Comparison of ENCODE assay signal across 20 mouse cellular contexts in genomic region chr7:142059024-142059423, GRCm38 (mm10). TPM values are rescaled to one million over a fixed set of nuclear protein-coding genes. Genes with fewer than 3 reads are reported as not detected.
DNase-seq lines count a peak whose midpoint lies in the region; ATAC-seq lines count a peak whose summit lies in the region.
"Had no signal": no experiment of that assay in that cellular context is flagged by ENCODE, and none has a peak within 500 bp of the region (broad histone marks: within the 10 kb centered on the region; RNA-seq: fewer than 3 reads in every experiment).

No protein-coding gene starts in this region.

- DNase-seq in heart, embryonic 10.5 days (ENCODE audit: low spot score): no peak
- DNase-seq in heart, postnatal 10 days: no peak
- peak; percentile 48 for DNase-seq in urinary bladder, postnatal 14 days (ENCODE audit: low spot score)
- DNase-seq in urinary bladder, postnatal 10 days (ENCODE audit: low spot score): no peak
- DNase-seq in liver, embryonic 13.5 days: peak; percentile 64
- DNase-seq in frontal cortex, postnatal 25 days (ENCODE audit: low spot score in 2 of 2): no peak
- no peak for DNase-seq in kidney, postnatal 25 days
- no peak for DNase-seq in thymus, postnatal 10 days (ENCODE audit: low spot score in 2 of 2)
- DNase-seq: adrenal gland, adult 8-10 months; cerebellum, postnatal 10 days; kidney, adult 9 months; thymus, adult 2 months had no signal

- H3K4me2 ChIP-seq in liver, embryonic 13.5 days: peak overlapping the region; percentile 90

- H3K9me3 ChIP-seq in heart, embryonic 10.5 days: no peaks in the 10 kb centered on the region
- H3K9me3 ChIP-seq in liver, embryonic 13.5 days (replicated peaks): no peaks in the 10 kb centered on the region
- H3K9me3 ChIP-seq: forebrain, embryonic 12.5 days; heart, embryonic 15.5 days; hindbrain, embryonic 15.5 days had no signal

- peaks cover 41% of the 10 kb centered on the region for H3K4me1 ChIP-seq in heart, embryonic 10.5 days
- peaks cover 57% of the 10 kb centered on the region for H3K4me1 ChIP-seq in liver, embryonic 13.5 days (replicated peaks)

- no peak overlapping the region for H3K27ac ChIP-seq in heart, embryonic 10.5 days
- H3K27ac ChIP-seq in liver, embryonic 13.5 days: peak overlapping the region; percentile 94
- H3K27ac ChIP-seq: forebrain, embryonic 12.5 days; heart, embryonic 15.5 days; hindbrain, embryonic 15.5 days; layer of hippocampus, adult 2 months; left cerebral cortex, adult 2 months had no signal

- H3K27me3 ChIP-seq in heart, embryonic 10.5 days (ENCODE audit: insufficient read depth, poor library complexity, severe bottlenecking): no peaks in the 10 kb centered on the region
- H3K27me3 ChIP-seq in liver, embryonic 13.5 days: no peaks in the 10 kb centered on the region; the same call in 1 of the 2 replicates
- H3K27me3 ChIP-seq: heart, embryonic 15.5 days; hindbrain, embryonic 15.5 days had no signal

- peaks cover 7% of the 10 kb centered on the region; the same call in 1 of the 2 replicates for H3K36me3 ChIP-seq in heart, embryonic 10.5 days
- H3K36me3 ChIP-seq in liver, embryonic 13.5 days: peaks cover 43% of the 10 kb centered on the region
- H3K36me3 ChIP-seq: hindbrain, embryonic 15.5 days had no signal

- H3K9ac ChIP-seq in liver, embryonic 13.5 days: peak overlapping the region; percentile 96

- intact Hi-C loops in heart, postnatal 10 days (cut with DNase I): no loop called here

- ATAC-seq in liver, embryonic 13.5 days (ENCODE audit: low read depth): peak; percentile 49; the same call in 1 of the 2 replicates

- peak overlapping the region; percentile 96; the same call in 1 of the 2 replicates for H3K4me3 ChIP-seq in heart, embryonic 10.5 days
- peak overlapping the region; percentile 95 for H3K4me3 ChIP-seq in liver, embryonic 13.5 days (replicated peaks)

- WGBS in heart, embryonic 10.5 days: 35% methylated on average over 2 of the region's 2 CpGs
- 17% methylated on average over 2 of the region's 2 CpGs for WGBS in liver, embryonic 13.5 days (ENCODE audit: insufficient replicate concordance)

RNA-seq across cellular contexts. Expression of gene Mob2, which starts 1.8 kb away (rescaled TPM):
- 52.4 and 54.9 TPM in 2 replicates for polyA plus RNA-seq in heart, embryonic 10.5 days (2016; fragmentation: Nextera tagmentation; extraction: Ambion mirVana)
- total RNA-seq in heart, postnatal 10 days (2021): 10 to 100 TPM; 39.4 to 43.2 TPM
- polyA plus RNA-seq in liver, embryonic 13.5 days (2015; fragmentation: Nextera tagmentation; extraction: Ambion mirVana): 62.5 and 64.3 TPM in 2 replicates

RNA-seq across cellular contexts. Expression of gene Dusp8, which starts 36.6 kb away (rescaled TPM):
- polyA plus RNA-seq in heart, embryonic 10.5 days (2016; fragmentation: Nextera tagmentation; extraction: Ambion mirVana): 5.3 and 9.0 TPM in 2 replicates
- total RNA-seq in heart, postnatal 10 days (2021): 10 to 100 TPM; 28.0 to 30.0 TPM
- 4.4 and 4.6 TPM in 2 replicates for polyA plus RNA-seq in liver, embryonic 13.5 days (2015; fragmentation: Nextera tagmentation; extraction: Ambion mirVana)
- total RNA-seq: megakaryocyte progenitor cell, adult 5-6 weeks; monocyte, adult 5-6 weeks; neutrophil, adult 5-6 weeks had no signal

Comparison
In these comparisons a context has a peak if more than half of its experiments do, and no peak if none do; other contexts are left out.
1. DNase-seq: peak in urinary bladder, postnatal 14 days (single experiment) and liver, embryonic 13.5 days (single experiment); none in heart, embryonic 10.5 days (single experiment), heart, postnatal 10 days (0 of 2), urinary bladder, postnatal 10 days (single experiment), frontal cortex, postnatal 25 days (0 of 2), kidney, postnatal 25 days (0 of 2) and thymus, postnatal 10 days (0 of 2).